Mouse (Mus musculus) spleen, adult 12 weeks (tissue): ENCODE measurements at regions not wholly inside any gene's neighbourhood (a gene's known extent, or its start where the extent isn't known, plus 50 kb on each side); places are given as distances from the start of the nearest gene placed in this dataset.

Experiments used
- DNase-seq: peaks from one replicate; pipeline ENCODE4 v3.0.0; 2022; ENCODE audit warnings: low spot score

DNA sequence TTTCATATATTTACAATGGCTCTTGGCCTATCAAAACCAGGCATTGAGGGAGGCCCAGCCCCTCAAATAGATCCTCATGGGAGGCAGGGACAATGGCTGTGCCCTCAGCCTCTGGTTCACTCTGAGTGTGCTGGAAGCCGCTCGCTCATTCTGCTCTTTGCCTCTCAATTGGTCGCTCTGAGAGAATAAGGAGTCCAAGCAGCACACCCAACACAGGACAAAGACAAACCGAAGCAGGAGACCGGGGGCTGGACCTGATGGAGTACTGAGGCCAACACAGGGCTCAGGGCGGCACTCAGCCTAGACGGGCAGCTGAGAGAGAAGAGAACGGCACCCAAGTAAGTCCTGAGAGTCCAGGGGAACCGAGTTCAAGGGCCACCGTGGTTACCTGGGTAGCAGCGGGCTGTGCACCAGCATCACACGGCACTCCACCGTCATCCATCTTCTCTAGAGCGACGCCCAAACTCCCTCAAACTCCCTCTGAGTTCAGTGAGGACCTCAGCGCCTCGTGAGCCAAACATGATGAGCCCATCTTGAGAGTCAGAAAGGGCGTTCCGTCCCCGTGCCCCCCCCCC is 145.8 kb downstream of the Setd4 start:
- no peak for DNase-seq

- DNase-seq = no peak
Measured at GRCm38 (mm10) chr16:93456706-93457425, 147.0 kb downstream of the Setd4 start.

DNA sequence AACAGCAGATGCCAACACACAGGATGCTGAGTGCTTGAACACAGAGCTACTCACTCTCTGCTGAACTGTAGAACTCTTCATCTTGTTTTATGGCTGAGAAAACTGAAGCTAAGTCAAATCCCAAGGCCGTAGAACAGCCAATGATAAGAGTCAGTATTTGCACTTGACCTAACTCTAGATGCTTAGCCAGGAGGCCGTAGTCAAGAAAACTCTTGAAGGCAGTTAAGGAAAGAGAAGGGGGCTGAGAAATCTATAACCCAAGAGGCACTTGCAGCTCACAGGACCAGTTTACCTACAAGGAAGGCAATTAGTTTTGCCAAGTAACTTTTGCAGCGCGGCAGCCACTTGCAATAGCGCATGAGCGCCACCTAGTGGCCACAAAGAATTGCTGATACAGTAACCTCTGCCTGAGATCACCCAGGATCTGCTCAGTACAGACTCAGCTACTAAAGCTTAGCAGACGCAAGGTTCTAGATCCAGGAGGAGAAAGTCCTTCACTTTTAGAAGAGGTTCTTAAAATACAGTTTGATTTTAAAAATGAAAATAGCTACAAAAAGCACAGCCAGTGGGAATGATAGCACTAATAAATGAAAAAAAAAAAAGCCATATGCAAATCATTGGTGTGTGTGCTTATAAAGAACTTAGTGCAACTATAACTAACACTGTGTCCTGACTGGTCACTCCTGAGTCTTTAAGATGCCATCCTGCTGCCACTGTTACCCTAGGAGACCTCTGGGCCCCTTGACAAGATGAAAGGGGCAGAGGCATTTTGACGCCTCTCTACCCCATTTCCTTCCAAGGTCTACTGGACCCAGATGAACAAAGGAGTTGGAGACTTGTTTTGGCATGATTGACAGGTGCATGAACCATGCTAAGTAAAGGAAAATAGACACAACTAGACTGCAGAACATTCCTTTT is 149.5 kb downstream of the Setd4 start:
- DNase-seq = peak; percentile 58

DNA sequence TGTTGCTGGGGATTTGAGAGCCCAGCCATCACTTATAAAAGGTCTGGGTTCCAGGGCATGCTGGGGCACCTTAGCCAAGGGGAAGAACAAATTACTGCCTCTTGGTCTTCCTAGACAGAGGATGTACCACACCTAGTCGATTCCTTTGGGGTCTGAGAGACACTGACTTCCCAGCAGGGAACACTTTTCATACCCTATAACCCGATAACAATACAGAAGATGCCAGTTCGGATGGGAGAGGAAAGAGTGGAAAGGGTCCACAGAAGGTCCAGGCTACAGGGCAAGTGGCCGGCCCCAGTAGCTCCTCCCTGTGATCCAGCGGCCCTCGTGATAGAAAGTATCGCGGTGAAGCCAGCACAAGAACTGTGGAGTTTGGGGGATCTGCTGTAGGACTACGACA is 150.8 kb downstream of the Setd4 start:
- DNase-seq = no peak

DNA sequence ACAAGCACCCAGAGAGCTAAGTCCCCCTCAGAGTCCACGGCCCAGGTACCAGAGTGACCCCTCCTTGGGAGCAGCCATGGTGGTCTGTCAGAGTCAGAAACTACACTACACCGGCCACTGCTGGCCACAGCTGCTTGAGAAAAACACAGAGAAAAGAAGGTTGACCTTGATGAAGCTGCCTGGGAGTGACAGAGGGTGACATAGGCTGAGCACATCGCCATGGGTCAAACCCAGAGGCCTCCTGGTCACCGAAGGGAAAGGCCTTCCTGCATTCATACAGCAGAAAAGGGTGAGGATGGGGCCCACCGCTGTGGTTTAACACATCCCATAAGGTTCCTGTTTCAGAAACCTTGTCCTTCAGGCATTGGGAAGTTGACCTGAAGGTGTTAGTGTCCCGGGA is 153.0 kb downstream of the Setd4 start:
- DNase-seq = no peak

DNA sequence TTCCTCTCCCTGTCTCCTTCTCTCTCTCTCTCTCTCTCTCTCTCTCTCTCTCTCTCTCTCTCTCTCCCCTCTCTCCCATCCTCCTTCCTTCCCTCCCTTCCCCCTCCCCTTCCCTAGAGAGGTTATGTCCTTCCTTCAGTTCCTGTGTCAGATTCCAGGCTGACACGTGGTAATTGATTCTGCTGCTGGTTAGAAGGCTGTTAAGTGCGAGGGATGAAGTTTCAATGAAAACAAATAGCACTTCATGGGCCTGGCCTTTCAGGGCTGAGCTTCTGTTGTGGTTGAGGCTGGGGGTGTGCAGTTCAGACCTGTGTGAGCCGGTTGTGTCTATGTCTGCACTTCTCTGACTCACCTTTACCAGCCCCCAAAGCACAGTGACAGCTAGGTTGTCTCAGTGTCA is 153.9 kb downstream of the Setd4 start:
- DNase-seq = no peak

DNA sequence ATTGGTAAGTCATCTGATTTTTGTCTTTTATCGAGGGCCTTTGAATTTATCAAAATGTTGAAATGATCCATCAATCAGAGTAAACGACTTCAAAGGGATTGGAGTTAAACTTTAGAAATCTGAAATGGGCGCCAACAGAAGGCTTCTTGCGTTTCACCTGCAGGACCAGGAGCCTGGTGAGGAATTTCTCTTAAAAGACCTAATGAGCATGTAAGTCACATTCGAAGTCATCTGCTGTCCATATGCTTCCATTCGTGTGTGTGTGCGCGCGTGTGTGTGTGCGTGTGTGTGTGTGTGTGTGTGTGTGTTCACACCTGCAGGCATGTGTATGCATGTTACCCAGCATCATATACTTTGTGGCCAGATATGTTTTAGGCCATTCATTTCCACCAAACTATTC is 155.7 kb downstream of the Setd4 start:
- DNase-seq = no peak

GRCm38 (mm10) chr16:93446970-93447369 is 156.9 kb downstream of the Setd4 start:
- DNase-seq = no peak

- DNase-seq = no peak
Measured at GRCm38 (mm10) chr16:93446206-93446605, 157.7 kb downstream of the Setd4 start.

GRCm38 (mm10) chr16:93442837-93443236 is 161.0 kb downstream of the Setd4 start:
- DNase-seq = no peak

- no peak for DNase-seq
Measured at GRCm38 (mm10) chr16:93437608-93438425, 166.0 kb downstream of the Setd4 start.

GRCm38 (mm10) chr16:93436732-93437131 is 167.1 kb downstream of the Setd4 start:
- no peak for DNase-seq

GRCm38 (mm10) chr16:93431316-93431715 is 172.5 kb downstream of the Setd4 start:
- no peak for DNase-seq

DNA sequence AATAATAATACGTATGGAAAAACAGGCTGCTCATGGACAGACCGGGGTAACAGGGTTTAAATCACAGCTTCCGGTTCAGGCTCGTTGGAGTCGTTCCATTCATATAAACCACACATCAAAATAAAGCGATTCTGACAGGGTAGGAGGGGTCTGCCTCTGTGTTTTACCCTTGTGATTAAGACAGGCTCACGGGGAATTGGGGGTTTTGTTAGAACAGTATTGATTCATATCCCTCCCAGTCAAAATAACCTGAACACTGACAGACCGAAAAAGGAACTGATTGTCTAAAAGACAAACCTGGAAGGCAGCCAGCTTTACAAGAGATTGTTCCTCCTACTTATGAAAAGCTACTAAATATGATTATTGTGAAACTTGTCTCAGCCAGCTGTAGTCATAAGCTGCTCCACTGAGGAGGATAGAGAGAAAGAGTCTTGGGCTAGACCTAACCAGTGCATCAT is 174.5 kb downstream of the Setd4 start:
- DNase-seq = no peak

- no peak for DNase-seq
Measured at GRCm38 (mm10) chr16:93427264-93427663, 176.6 kb downstream of the Setd4 start.

GRCm38 (mm10) chr16:93425731-93426130 is 178.1 kb downstream of the Setd4 start:
- DNase-seq = no peak

GRCm38 (mm10) chr16:93423174-93423573 is 180.7 kb downstream of the Setd4 start:
- no peak for DNase-seq

GRCm38 (mm10) chr16:93422221-93422620 is 181.6 kb downstream of the Setd4 start:
- no peak for DNase-seq

DNA sequence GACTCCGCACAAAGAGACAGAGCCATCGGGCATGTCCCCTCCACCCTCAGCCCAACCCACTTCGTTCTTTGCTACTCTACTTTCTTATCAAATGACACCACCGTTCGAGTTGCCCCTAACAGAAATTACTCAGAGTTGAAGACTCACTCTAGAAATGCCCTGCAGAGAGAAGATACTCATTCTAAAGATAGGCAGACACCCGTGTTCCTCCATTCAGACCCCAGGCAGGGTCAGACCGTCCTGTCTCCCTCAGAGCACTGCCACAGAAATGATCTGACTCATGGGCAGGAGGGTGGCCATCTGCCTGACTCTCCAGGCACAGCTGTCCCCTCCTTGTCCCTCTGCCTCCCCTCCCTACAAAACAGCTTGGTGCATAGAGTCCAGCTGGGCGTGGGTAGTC is 185.6 kb downstream of the Setd4 start:
- DNase-seq = peak; percentile 19

- DNase-seq = no peak
Measured at GRCm38 (mm10) chr16:93417831-93418230, 186.0 kb downstream of the Setd4 start.

- no peak for DNase-seq
Measured at GRCm38 (mm10) chr16:93392024-93392675, 211.7 kb downstream of the Setd4 start.
